14 mouse cellular contexts compared by ENCODE assay signal in genomic region chr13:21035011-21035410, GRCm38 (mm10). TPM values are rescaled to one million over a fixed set of nuclear protein-coding genes. Genes with fewer than 3 reads are reported as not detected.
DNase-seq lines count a peak whose midpoint lies in the region; ATAC-seq and TF ChIP-seq lines count a peak whose summit lies in the region.
"Had no signal": no experiment of that assay in that cellular context is flagged by ENCODE, and none has a peak within 500 bp of the region (broad histone marks: within the 10 kb centered on the region; RNA-seq: fewer than 3 reads in every experiment).

No protein-coding gene starts in this region.

- WGBS in intestine, postnatal 0 days: 74% methylated on average over 3 of the region's 3 CpGs
- 75% methylated on average over 3 of the region's 3 CpGs for WGBS in intestine, embryonic 15.5 days
- WGBS in hindbrain, postnatal 0 days: 74% methylated on average over 3 of the region's 3 CpGs

- no peak for ATAC-seq in intestine, postnatal 0 days
- no peak for ATAC-seq in intestine, embryonic 15.5 days
- peak; percentile 65 for ATAC-seq in hindbrain, postnatal 0 days
- ATAC-seq: activated CD4-positive, CD25-positive, alpha-beta regulatory T cell, adult 4 months; inflammation-experienced regulatory T-cells, adult 6 months had no signal

- DNase-seq in ES-CJ7 (ENCODE audit: low read depth, low spot score) (peak; percentile 49), R1 (ENCODE audit: low read depth, low spot score) (peak; percentile 43)
- DNase-seq in hindbrain, postnatal 0 days (ENCODE audit: low spot score): peak; percentile 77
- DNase-seq in B cell, adult 2 months: no peak
- no peak for DNase-seq in adrenal gland, postnatal 14 days
- DNase-seq in kidney, postnatal 36 days: no peak
- DNase-seq: gastrocnemius, postnatal 36 days had no signal

- no peaks in the 10 kb centered on the region for H3K4me1 ChIP-seq in intestine, postnatal 0 days (replicated peaks; ENCODE audit: control insufficient read depth, insufficient read depth, low read length)
- H3K4me1 ChIP-seq in intestine, embryonic 15.5 days (replicated peaks): no peaks in the 10 kb centered on the region
- no peaks in the 10 kb centered on the region for H3K4me1 ChIP-seq in hindbrain, postnatal 0 days (ENCODE audit: insufficient read depth, low read length)
- H3K4me1 ChIP-seq: liver, embryonic 15.5 days had no signal

- H3K36me3 ChIP-seq in intestine, postnatal 0 days (ENCODE audit: control insufficient read depth, insufficient read depth): no peaks in the 10 kb centered on the region
- H3K36me3 ChIP-seq in intestine, embryonic 15.5 days: no peaks in the 10 kb centered on the region
- H3K36me3 ChIP-seq in hindbrain, postnatal 0 days (ENCODE audit: insufficient read depth, low read length): no peaks in the 10 kb centered on the region
- H3K36me3 ChIP-seq: liver, embryonic 15.5 days had no signal

- no peak overlapping the region for H3K4me3 ChIP-seq in intestine, postnatal 0 days (ENCODE audit: low read depth, low read length)
- H3K4me3 ChIP-seq in intestine, embryonic 15.5 days (replicated peaks): no peak overlapping the region
- no peak overlapping the region for H3K4me3 ChIP-seq in hindbrain, postnatal 0 days (ENCODE audit: low read length)
- H3K4me3 ChIP-seq: liver, embryonic 15.5 days had no signal

- no peak overlapping the region for H3K27ac ChIP-seq in intestine, postnatal 0 days (ENCODE audit: low read depth, low read length)
- no peak overlapping the region for H3K27ac ChIP-seq in intestine, embryonic 15.5 days
- no peak overlapping the region for H3K27ac ChIP-seq in hindbrain, postnatal 0 days
- H3K27ac ChIP-seq: liver, embryonic 15.5 days had no signal

- H3K27me3 ChIP-seq in intestine, postnatal 0 days (replicated peaks; ENCODE audit: control insufficient read depth, insufficient read depth, low read length): no peaks in the 10 kb centered on the region
- no peaks in the 10 kb centered on the region for H3K27me3 ChIP-seq in intestine, embryonic 15.5 days (replicated peaks)
- H3K27me3 ChIP-seq in hindbrain, postnatal 0 days (ENCODE audit: insufficient read depth, low read length): no peaks in the 10 kb centered on the region
- H3K27me3 ChIP-seq: liver, embryonic 15.5 days had no signal

- TF ChIP-seq CTCF in intestine, postnatal 0 days (IDR thresholded peaks at IDR 0.05; ENCODE audit: low read depth): peak; percentile 67
- peak; percentile 80 for TF ChIP-seq CTCF in hindbrain, postnatal 0 days (IDR thresholded peaks at IDR 0.05; ENCODE audit: low read depth)

- H3K9me3 ChIP-seq in intestine, postnatal 0 days (ENCODE audit: control insufficient read depth): no peaks in the 10 kb centered on the region
- no peaks in the 10 kb centered on the region for H3K9me3 ChIP-seq in intestine, embryonic 15.5 days
- no peaks in the 10 kb centered on the region for H3K9me3 ChIP-seq in hindbrain, postnatal 0 days (ENCODE audit: low read length)
- H3K9me3 ChIP-seq: liver, embryonic 15.5 days had no signal

- H3K4me2 ChIP-seq in intestine, postnatal 0 days (replicated peaks; ENCODE audit: low read depth): no peak overlapping the region
- no peak overlapping the region for H3K4me2 ChIP-seq in intestine, embryonic 15.5 days (replicated peaks)
- H3K4me2 ChIP-seq in hindbrain, postnatal 0 days (ENCODE audit: low read depth, low read length): no peak overlapping the region
- H3K4me2 ChIP-seq: liver, embryonic 15.5 days had no signal

- H3K9ac ChIP-seq in intestine, postnatal 0 days (ENCODE audit: low read depth, low read length): no peak overlapping the region
- no peak overlapping the region for H3K9ac ChIP-seq in intestine, embryonic 15.5 days
- H3K9ac ChIP-seq in hindbrain, postnatal 0 days (replicated peaks; ENCODE audit: low read length): no peak overlapping the region
- H3K9ac ChIP-seq: liver, embryonic 15.5 days had no signal

RNA-seq across cellular contexts. Expression of gene Olfr1370, which starts 39.7 kb away (rescaled TPM):
- polyA plus RNA-seq in intestine, postnatal 0 days (2015; fragmentation: Nextera tagmentation; extraction: Ambion mirVana): not detected in 2 replicates
- not detected in 2 replicates for polyA plus RNA-seq in intestine, embryonic 15.5 days (2015; fragmentation: Nextera tagmentation; extraction: Ambion mirVana)
- not detected in 2 replicates for total RNA-seq in hindbrain, postnatal 0 days (2014; rRNA removed)
- polyA plus RNA-seq in hindbrain, postnatal 0 days (2015; fragmentation: Nextera tagmentation; extraction: Ambion mirVana): not detected in 2 replicates
- total RNA-seq in adrenal gland, postnatal 14 days (2021): not detected in 2 replicates
- total RNA-seq: gastrocnemius, postnatal 36 days; layer of hippocampus, postnatal 14 days had no signal
- polyA plus RNA-seq: activated CD4-positive, CD25-positive, alpha-beta regulatory T cell, adult 4 months; liver, embryonic 15.5 days; neural tube, embryonic 11.5 days had no signal

Comparison
In these comparisons a context has a peak if more than half of its experiments do, and no peak if none do; other contexts are left out.
1. DNase-seq: peak in ES-CJ7 (single experiment), R1 (single experiment) and hindbrain, postnatal 0 days (single experiment); none in B cell, adult 2 months (0 of 2), adrenal gland, postnatal 14 days (single experiment) and kidney, postnatal 36 days (0 of 2).